Mouse (Mus musculus): ENCODE results near the gene Kif13a. TPM values are rescaled to one million over a fixed set of nuclear protein-coding genes. Genes with fewer than 3 reads are reported as not detected.

The Kif13a gene
- total RNA-seq, 4 experiments from 2014 or later = 88.4 to 103 (median 97.4) TPM

GRCm38 (mm10) chr13:46780379-46780778 is 149.3 kb downstream of the Kif13a start:
- no peak for DNase-seq (ENCODE audit: low spot score in 2 of 2)

- DNase-seq (ENCODE audit: low spot score in 2 of 2) = no peak
Measured at GRCm38 (mm10) chr13:46779831-46780230, 149.8 kb downstream of the Kif13a start.

DNA sequence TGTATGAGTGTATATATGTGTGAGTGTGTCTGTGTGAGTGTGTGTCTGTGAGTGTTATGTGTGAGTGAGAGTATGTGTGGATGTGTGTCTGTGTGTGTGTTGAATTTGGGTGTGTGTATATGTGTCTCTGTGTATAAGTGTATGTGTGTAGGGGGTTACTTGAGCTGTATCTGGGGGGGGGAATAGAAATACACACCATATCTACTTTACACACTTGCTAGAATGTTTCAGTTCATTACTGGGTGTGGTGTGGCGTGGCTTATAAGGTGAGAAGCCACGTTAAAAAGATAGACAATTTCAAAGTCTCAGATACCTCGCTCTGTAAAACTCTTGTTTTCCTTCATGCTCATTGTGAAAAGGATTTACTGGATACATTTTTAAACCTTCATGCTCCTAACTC is 152.2 kb downstream of the Kif13a start:
- DNase-seq (ENCODE audit: low spot score in 2 of 2) = no peak

- peak; percentile 61 to 82 for DNase-seq (ENCODE audit: low spot score in 2 of 2)
Measured at GRCm38 (mm10) chr13:46776636-46777305, 152.9 kb downstream of the Kif13a start.

DNA sequence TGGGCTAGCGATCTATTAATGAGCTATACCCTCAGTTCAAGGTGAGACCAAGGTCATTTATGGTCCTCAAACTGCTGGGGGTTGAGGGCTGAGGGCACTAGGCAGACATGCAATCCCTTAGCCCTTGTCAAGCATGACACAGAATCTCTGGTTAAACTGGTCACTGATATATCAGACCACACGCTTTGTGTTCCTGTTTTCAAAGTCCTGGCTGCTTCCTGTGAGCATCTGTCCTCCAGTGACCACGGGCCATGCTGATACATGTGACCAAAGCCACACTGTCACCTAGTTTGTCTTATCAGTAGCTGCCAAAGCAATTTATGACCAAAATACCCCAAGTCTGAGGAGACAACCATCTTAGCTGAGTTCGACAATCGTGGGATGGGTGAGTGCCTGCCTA is 154.7 kb downstream of the Kif13a start:
- no peak for DNase-seq (ENCODE audit: low spot score in 2 of 2)

- no peak for DNase-seq (ENCODE audit: low spot score in 2 of 2)
Measured at GRCm38 (mm10) chr13:46772581-46772980, 157.1 kb downstream of the Kif13a start.

GRCm38 (mm10) chr13:46765361-46765760 is 164.3 kb downstream of the Kif13a start:
- no peak for DNase-seq (ENCODE audit: low spot score in 2 of 2)

DNA sequence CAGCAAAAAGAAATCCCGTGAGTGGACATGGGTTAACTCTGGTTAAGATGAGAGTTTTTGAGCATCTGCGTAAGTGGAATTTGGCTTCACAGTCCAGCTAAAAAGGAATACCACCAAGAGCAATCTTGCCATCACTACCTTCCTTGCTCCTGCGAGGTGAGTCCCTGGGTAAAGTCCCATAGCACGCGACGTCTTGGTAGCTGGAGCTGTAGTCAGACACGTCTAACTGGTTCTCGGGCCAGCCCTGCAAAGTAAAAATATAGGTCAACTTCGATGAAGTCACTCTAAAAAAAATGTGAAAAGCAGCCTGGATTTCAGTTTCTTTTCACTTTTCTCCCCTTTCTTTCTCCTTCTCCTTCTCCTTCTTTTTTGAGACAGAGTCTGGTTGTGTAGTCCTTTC is 166.5 kb downstream of the Kif13a start:
- no peak for DNase-seq (ENCODE audit: low spot score in 2 of 2)

DNA sequence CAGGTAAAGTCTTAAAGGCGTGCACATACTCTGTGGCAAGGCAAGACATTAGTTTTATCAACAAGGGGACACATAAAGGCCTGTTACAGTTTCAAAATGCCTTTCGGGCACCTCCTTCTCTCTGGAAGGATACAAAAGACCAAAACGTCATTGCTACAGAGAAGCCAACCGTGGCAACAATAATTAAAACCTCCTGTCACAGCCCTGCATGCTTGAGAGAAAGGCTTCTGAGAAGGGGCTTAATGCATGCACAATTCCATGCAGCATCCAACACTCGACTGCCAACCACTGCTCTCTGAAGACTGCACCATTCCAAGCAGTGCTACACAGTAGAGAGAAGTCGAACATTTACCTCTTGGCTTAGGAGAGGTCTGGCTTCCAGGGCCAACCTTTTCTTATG is 168.7 kb downstream of the Kif13a start:
- no peak for DNase-seq (ENCODE audit: low spot score in 2 of 2)

GRCm38 (mm10) chr13:46759281-46759809 is 170.3 kb downstream of the Kif13a start:
- no peak for DNase-seq (ENCODE audit: low spot score in 2 of 2)

- DNase-seq (ENCODE audit: low spot score in 2 of 2) = no peak
Measured at GRCm38 (mm10) chr13:46758627-46759026, 171.0 kb downstream of the Kif13a start.

GRCm38 (mm10) chr13:46757946-46758345 is 171.7 kb downstream of the Kif13a start:
- DNase-seq (ENCODE audit: low spot score in 2 of 2) = no peak

DNA sequence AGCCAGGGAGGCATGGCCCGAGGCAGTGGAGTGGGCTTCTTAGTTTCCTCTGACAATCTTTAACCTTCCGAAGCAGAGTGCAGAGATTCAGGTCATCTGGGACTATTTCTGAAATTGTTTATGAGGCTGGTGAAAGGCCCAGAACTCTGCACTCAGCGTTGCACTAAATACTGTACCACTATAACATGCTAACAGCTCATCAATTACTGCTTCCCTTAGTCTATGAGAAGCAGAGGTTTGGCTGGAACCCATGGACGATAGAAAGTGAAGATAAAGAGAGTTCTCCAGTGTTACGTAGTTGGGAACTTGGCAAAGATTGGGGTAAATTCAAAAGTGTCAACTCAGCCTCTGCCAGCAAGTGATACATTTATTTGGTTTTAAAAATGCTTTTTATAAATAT is 176.4 kb downstream of the Kif13a start:
- no peak for DNase-seq (ENCODE audit: low spot score in 2 of 2)

DNA sequence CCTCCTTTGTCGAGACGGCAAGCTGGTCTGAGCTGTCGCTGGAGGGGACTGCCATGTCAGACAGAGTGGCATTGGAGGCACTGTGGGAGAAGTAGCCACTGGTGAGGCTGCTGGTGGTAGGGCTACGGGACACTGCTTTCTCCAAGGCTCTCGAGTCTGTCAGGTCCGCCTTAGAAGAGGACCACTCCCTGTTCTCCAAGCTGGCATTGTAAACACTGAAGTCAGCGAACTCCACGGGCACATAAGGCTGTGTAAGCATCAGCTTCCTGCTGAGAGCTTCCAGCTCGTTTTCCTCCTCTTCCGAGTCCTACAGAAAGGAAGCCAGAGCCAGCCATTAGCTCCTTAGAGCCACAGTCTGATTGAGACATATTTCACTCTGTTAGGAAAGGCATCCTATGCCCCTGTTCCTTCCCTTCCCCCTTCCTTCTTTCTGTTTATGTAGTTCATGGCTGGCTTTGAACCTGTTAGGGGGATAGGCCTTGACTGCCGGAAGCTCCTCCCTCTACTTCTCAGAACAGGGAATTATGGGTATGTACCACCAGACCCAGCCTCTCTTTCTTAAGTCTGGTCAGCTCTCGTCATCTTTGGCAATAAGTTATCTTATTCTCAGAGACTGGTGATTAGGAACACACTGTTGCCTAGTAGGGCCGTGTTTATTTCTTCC is 177.0 kb downstream of the Kif13a start:
- DNase-seq (ENCODE audit: low spot score in 2 of 2) = no peak

- no peak for DNase-seq (ENCODE audit: low spot score in 2 of 2)
Measured at GRCm38 (mm10) chr13:46748138-46748873, 181.4 kb downstream of the Kif13a start.

DNA sequence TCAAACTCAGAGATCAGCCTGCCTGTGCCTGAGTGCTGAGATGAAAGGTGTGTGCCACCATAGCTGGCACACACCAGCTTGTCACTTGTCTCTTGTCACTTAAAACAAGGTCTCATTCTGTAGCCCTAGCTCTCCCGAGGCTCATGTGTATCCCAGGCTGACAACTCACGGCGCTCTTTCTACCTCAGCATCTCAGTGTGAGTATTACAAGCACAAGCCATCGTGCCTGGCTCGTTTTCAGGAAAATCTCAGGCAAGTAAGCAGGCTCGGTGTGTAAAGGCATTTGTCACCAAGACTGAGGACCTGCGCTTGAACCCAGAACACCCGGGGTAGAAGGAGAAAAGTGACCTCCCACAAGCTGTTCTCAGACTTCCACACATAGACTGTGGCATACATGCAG is 185.8 kb downstream of the Kif13a start:
- no peak for DNase-seq (ENCODE audit: low spot score in 2 of 2)

- DNase-seq (ENCODE audit: low spot score in 2 of 2) = no peak
Measured at GRCm38 (mm10) chr13:46742367-46742766, 187.3 kb downstream of the Kif13a start.

GRCm38 (mm10) chr13:46739426-46739825 is 190.2 kb downstream of the Kif13a start:
- DNase-seq (ENCODE audit: low spot score in 2 of 2) = peak in 1 of 2 experiments; percentile 37

GRCm38 (mm10) chr13:46737482-46737881 is 192.2 kb downstream of the Kif13a start:
- DNase-seq (ENCODE audit: low spot score in 2 of 2) = no peak

DNA sequence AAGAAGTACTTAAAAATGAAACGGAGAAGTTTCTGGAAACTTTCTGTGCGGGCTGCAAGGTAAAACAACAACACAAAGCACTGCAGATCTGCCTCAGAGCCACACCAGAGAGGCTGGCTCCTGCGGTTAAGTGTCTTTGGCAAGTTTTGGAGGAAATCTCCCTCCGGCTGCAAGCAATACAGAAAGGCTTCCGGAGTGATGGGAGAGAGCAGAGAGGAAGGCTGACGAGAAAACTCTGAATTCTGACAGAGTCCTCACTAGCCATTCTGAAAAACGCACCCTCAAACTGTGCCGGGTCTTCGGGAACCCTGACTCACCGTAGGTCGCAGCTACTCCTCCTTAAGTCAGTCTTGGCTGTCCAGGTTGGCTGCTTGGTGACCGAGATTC is 193.2 kb downstream of the Kif13a start:
- DNase-seq (ENCODE audit: low spot score in 2 of 2) = no peak

- peak; percentile 33 to 50 for DNase-seq (ENCODE audit: low spot score in 2 of 2)
Measured at GRCm38 (mm10) chr13:46735808-46736478, 193.7 kb downstream of the Kif13a start.
